Mouse (Mus musculus) testis, postnatal 10 days (tissue): ENCODE measurements around the gene Csf3.
A peak's percentile ranks its signal among the peaks of the same experiment; 100 is the strongest.
"Not testable (repeated sequence)": the region's sequence is repeated elsewhere in the genome, so short reads cannot be mapped to it uniquely, and the experiment has no call there.

Experiments
- DNase-seq: peaks from one replicate; pipeline ENCODE4 v3.0.0; 2021; ENCODE audit warnings: low spot score

Csf3 gene

DNA sequence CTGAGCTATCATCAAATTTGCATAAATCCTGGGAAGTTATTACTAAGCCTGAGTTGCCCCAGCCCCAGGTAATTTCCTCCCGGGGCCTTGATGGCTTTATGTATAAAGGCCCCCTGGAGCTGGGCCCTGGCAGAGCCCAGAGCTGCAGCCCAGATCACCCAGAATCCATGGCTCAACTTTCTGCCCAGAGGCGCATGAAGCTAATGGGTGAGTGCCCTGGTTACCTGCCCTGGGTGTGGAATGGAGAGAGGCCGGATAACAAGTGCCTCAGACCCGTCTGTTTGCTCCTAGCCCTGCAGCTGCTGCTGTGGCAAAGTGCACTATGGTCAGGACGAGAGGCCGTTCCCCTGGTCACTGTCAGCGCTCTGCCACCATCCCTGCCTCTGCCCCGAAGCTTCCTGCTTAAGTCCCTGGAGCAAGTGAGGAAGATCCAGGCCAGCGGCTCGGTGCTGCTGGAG lies at the start of gene Csf3:
TSS of gene Csf3 (plus strand) at position 51 of the 458 bp plus-strand sequence.
- no peak for DNase-seq

DNA sequence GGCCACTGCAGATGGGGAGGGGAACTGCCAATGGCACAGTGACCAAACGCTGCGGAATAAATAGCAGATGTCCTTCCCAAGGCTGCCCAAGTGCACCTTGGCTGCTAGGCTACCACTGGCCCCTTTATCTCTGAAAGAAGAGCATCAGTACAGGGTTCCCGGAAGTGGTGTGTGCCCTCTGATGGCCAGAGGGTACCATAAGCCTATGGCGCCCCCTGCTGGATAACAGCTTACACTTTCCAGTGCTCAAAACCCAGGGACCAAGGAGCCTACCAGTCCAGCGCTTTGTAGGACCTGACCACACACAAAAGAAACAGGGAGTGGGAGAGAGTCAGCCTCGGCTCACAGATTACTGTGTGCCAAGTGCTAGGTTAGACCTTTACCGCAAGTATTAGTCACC lies 46.0 kb upstream of the Csf3 start:
- peak; percentile 66 for DNase-seq

- no peak for DNase-seq
Measured at GRCm38 (mm10) chr11:98660517-98660916, 40.5 kb upstream of the Csf3 start.

DNA sequence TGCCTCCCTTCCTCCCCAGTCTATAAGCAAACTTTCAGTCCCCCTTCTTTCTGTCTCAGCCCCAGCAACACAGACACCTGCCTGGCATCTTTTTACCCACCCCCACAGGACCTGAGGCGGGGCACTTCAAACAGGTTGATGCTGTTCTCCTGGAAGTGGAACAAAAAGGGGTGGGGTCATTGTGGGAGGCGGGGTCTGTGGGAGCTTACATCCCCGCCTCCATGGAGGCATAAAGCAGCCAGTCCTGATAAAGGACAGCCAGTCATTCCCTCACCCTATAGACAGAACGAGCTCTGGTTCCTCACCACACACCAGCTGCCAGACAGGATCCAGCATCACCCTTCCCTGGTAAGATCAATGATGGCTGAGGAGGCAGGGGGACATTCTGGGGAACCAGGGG lies 37.0 kb upstream of the Csf3 start, which contains the start of gene Gsdma:
TSS of gene Gsdma (plus strand) at position 261 of the 400 bp plus-strand sequence.
- DNase-seq, result no peak

DNA sequence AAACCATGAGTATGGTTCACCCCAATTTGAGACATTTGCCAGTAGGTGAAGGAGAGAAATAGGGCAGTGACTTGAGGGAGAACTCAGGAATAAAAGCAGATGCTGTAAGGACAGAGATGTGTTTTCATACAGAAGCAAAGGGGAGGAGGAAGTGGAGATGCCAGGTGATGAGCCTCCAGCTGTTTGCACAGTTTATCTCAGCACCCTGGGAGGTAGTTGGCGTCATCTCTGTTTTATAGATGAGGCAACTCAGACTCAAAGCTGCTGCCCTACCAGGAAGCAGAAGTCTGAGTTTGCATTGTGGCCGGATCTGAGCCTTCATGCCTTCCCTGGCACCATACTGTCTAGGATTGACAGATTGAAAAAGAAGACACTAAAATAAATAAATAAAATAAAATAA lies 32.1 kb upstream of the Csf3 start:
- DNase-seq, result no peak

- DNase-seq, result no peak
Measured at GRCm38 (mm10) chr11:98671284-98671815, 29.7 kb upstream of the Csf3 start.

DNA sequence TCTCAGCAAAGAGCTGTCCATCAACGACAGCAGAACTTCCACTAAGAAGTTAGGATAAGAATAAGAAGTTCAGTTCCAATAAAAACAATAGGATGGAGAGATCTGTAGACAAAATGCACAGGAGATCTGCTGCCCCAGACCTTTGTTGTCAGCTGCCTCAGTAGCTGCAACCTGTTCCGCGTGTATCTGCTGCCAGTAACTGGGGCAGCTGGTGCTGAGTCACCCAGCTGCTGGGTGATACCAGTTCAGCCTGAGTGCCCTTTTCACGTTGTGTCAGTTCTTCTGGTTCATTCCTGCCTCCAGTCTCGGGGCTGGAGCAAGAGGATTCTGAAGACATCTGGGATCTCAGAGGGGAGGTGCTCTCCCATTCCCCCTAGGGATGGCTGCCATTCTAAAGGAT lies 29.2 kb upstream of the Csf3 start:
- DNase-seq, result no peak

- DNase-seq, result no peak
Measured at GRCm38 (mm10) chr11:98672482-98672881, 28.6 kb upstream of the Csf3 start.

GRCm38 (mm10) chr11:98673136-98673535 lies 27.9 kb upstream of the Csf3 start:
- peak; percentile 71 for DNase-seq

DNA sequence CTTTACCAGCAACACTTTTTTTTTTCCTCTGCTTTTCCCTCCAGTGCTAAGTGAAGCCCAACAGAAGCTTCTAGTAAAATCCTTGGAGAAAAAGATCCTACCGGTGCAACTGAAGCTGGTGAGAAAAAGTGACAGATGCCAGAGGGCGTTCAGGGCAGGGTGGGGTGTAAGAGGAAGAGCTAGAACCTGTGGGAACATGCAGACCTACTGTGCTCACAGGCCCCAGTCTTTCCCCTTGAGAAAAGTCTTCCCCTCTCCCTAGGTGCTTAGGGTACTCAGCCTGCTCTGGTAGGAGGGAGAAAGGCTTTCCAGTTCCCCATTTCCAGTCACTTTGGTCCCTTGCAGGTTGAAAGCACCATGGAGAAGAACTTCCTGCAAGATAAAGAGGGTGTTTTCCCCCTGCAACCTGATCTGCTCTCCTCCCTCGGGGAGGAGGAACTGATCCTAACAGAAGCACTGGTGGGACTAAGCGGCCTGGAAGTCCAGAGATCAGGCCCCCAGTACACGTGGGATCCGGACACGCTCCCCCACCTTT lies 25.2 kb upstream of the Csf3 start:
- DNase-seq, result no peak

GRCm38 (mm10) chr11:98680023-98680422 lies 21.0 kb upstream of the Csf3 start:
- no peak for DNase-seq

GRCm38 (mm10) chr11:98680595-98680994 lies 20.5 kb upstream of the Csf3 start:
- not testable (repeated sequence) for DNase-seq

DNA sequence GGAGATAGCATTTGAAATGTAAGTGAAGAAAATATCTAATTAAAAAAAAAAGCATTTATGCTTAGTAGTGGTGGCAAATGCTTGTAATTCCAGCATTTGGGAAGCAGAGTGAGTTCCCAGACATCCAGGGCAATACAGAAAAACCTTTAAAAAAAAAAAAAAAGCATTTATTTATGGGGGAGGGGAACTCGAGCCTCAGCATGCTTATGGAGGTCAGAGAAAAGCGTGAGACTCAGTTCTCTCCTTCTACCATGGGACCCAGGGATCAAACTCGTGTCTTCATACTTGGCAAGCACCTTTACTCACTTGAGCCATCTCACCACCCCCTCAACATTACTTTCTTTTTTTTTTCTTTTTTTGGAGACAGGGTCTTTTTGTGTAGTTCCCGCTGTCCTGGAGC lies 19.9 kb upstream of the Csf3 start:
- no peak for DNase-seq

GRCm38 (mm10) chr11:98681786-98682745 lies 19.0 kb upstream of the Csf3 start, which contains the start of gene Psmd3:
Gene Psmd3 (plus strand): TSS chr11:98682554.
- peak; percentile 97 for DNase-seq

- DNase-seq, result no peak
Measured at GRCm38 (mm10) chr11:98682811-98683210, 18.3 kb upstream of the Csf3 start.

DNA sequence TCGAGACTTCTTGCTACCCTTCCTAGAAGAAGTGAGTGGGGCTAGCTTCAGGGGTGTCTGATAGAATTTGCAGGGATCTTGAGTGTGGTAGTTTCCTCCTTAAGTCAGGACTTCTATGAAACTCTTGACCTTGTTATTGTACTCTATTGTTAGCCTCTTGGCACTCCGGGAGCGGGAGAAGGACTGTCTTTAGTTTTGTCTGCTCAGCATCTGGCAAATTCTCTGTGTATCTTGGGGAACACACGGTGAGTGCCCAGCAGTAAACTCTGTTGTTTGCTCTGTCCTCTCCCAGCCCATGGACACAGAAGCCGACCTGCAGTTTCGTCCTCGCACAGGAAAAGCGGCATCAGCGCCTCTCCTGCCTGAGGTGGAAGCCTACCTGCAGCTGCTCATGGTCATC lies 15.4 kb upstream of the Csf3 start:
- no peak for DNase-seq

GRCm38 (mm10) chr11:98686976-98687375 lies 14.1 kb upstream of the Csf3 start:
- DNase-seq, result no peak

- no peak for DNase-seq
Measured at GRCm38 (mm10) chr11:98688009-98688408, 13.1 kb upstream of the Csf3 start.

GRCm38 (mm10) chr11:98693201-98693600 lies 7.9 kb upstream of the Csf3 start:
- DNase-seq, result no peak

DNA sequence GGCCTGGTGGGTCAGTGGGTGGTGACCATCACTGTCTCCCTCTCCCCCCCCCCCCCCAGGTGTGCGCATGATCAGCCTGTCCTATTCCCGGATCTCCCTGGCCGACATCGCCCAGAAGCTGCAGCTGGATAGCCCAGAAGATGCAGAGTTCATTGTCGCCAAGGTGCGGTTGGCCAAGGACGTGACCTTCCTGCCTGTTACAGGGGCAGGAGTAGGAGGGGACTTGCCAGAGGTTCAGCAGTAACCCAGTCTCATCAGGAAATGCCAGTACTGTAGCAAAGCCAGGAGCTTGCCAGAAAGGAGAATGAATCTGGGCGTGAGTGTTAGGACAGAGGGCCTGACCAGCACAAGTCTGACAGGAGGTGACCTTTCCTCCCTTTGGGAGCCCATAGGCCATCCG lies 7.3 kb upstream of the Csf3 start:
- DNase-seq, result no peak

- DNase-seq, result no peak
Measured at GRCm38 (mm10) chr11:98694301-98694700, 6.8 kb upstream of the Csf3 start.

DNA sequence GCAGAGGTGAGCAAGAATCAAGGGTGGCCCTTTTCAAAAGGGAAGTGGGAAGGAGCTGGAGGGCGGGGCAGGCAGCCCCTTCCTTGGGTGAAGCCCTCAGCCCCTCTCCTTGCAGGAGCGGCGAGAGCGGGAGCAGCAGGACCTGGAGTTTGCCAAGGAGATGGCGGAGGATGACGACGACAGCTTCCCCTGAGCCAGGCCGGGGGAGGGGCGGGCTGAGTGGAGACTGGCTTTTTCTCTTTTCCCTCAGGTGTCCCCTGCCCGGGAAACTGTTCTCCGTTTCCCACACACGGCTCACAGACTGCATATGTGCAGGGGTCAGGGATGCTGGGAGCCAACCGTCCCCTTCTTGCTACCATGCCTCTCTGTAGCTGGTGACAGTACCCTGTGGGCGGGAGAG lies 5.7 kb upstream of the Csf3 start:
- no peak for DNase-seq
